Mouse (Mus musculus) G1E (cell line): ENCODE results near the gene Tnfrsf13c.

Source experiments
- CTCF ChIP-seq: IDR thresholded peaks from 2 replicates; pipeline ENCODE4 v1.5.1; 2012; ENCODE audit warnings: low read depth, low read length, inconsistent platforms, mixed read lengths
- GATA2 ChIP-seq: IDR thresholded peaks from 2 replicates; pipeline ENCODE4 v1.6.1; 2012; ENCODE audit warnings: low read depth, low read length, inconsistent platforms, borderline replicate concordance
- POLR2AphosphoS5 ChIP-seq: IDR thresholded peaks from 2 replicates; pipeline ENCODE4 v1.6.1; 2012; ENCODE audit warnings: low read depth, low read length, inconsistent platforms; ENCODE audit not compliant: insufficient replicate concordance
- TAL1 ChIP-seq: conservative IDR thresholded peaks from 2 replicates; pipeline ENCODE4 v1.6.1; 2012; ENCODE audit warnings: low read depth, low read length, inconsistent platforms, mixed read lengths

GRCm38 (mm10) chr15:82183596-82183995 is 40.6 kb downstream of the Tnfrsf13c start:
- TF ChIP-seq CTCF (no peak), POLR2AphosphoS5 (no peak), TAL1 (no peak), GATA2 (no peak)
